Mouse (Mus musculus) embryonic fibroblast, embryonic 13.5 days (primary cell): Measurements from ENCODE around the gene Eno4.

Experiments
- CTCF ChIP-seq: IDR thresholded peaks from 2 replicates; pipeline ENCODE4 v1.5.1; 2011; ENCODE audit warnings: mild to moderate bottlenecking, control low read depth, low read length, moderate library complexity, borderline replicate concordance; ENCODE audit not compliant: insufficient read depth
- POLR2A ChIP-seq: IDR thresholded peaks from 2 replicates; pipeline ENCODE4 v1.6.1; 2011; ENCODE audit warnings: low read depth, mild to moderate bottlenecking, control low read depth, low read length, moderate library complexity

- TF ChIP-seq CTCF = no peak
- peak; percentile 99 for TF ChIP-seq POLR2A
These were observed at the start of gene Eno4, which contains the start of gene Hspa12a for GRCm38 (mm10) chr19:58942841-58943828.
